Mouse (Mus musculus): ENCODE measurements around the gene Vamp4. TPM values are rescaled to one million over a fixed set of nuclear protein-coding genes. Genes with fewer than 3 reads are reported as not detected.
A peak's percentile ranks its signal among the peaks of the same experiment; 100 is the strongest.

The Vamp4 gene
- polyA plus RNA-seq, 1 experiment: 84.4 TPM

GRCm38 (mm10) chr1:162643752-162644151 is 73.4 kb downstream of the Vamp4 start:
- DNase-seq (ENCODE audit: extremely low spot score in 1 of 2, low spot score in 1 of 2): peak; percentile 33 to 57

DNA sequence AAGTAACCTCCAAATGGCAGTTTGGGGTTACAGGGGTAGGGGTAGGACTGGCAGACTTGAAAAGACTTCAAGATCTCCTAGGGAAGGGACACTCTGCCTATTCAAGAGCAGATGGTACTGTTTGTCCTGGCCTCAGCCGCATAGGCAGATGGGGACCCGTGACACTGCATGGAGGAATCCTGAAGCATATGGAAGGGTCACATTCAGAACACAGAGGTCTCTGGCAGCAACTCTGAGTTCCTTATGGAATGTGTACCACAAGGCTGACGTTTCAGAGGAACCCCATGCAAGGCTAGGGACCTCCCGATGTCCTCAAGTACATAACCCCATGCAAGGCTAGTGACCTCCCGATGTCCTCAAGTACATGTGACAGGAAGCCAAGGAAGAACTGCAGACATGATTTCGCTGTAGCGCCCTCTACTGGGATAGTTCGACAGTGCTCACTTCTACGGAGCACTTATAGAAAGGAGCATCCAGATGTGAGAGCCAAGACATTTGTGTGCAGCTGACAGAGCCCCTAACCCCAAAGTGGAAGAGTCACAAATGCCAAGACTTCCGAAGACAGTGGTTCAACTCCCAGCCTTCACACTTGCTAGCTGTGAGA is 75.9 kb downstream of the Vamp4 start:
- no peak for DNase-seq (ENCODE audit: extremely low spot score in 1 of 2, low spot score in 1 of 2)

DNA sequence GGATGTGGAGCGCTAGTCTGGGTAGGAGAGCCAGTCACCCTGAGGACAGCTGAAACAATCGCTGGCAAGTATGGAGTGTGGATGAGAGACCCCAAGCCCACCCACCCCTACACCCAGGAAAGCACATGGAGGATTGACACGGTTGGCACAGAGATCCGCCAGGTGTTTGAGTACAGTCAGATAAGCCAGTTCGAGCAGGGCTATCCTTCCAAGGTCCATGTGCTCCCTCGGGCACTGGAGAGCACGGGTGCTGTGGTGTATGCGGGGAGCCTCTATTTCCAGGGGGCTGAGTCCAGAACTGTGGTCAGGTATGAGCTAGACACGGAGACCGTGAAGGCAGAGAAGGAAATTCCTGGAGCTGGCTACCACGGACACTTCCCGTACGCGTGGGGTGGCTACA is 78.1 kb downstream of the Vamp4 start:
- DNase-seq (ENCODE audit: extremely low spot score in 1 of 2, low spot score in 1 of 2): no peak

Other genes starting within 250 kb of the Vamp4 start
- gene Dnm3, start 92.5 kb upstream of the Vamp4 start, polyA plus RNA-seq (2012; rRNA removed): 45.3 and 49.2 TPM in 2 replicates
- 10.1 TPM in 2 replicates for gene Mettl13, start 22.0 kb upstream of the Vamp4 start, polyA plus RNA-seq (2012; rRNA removed)
- 9.8 and 11.9 TPM in 2 replicates for gene Myoc, start 68.6 kb downstream of the Vamp4 start, polyA plus RNA-seq (2012; rRNA removed)
- gene Myocos, start 87.7 kb downstream of the Vamp4 start, polyA plus RNA-seq (2012; rRNA removed): not detected in 2 replicates
- 50.2 and 59.3 TPM in 2 replicates for gene Prrc2c, start 170.0 kb downstream of the Vamp4 start, polyA plus RNA-seq (2012; rRNA removed)
- 0.50 and 0.70 TPM in 2 replicates for gene Fmo4, start 243.5 kb downstream of the Vamp4 start, polyA plus RNA-seq (2012; rRNA removed)

Measured in frontal cortex, adult 2 months (tissue).